Mouse (Mus musculus): ENCODE data around the gene Exosc2. TPM values are rescaled to one million over a fixed set of nuclear protein-coding genes. Genes with fewer than 3 reads are reported as not detected.

Gene Exosc2
- polyA plus RNA-seq, 1 experiment from 2014 or later: 49.4 TPM

DNA sequence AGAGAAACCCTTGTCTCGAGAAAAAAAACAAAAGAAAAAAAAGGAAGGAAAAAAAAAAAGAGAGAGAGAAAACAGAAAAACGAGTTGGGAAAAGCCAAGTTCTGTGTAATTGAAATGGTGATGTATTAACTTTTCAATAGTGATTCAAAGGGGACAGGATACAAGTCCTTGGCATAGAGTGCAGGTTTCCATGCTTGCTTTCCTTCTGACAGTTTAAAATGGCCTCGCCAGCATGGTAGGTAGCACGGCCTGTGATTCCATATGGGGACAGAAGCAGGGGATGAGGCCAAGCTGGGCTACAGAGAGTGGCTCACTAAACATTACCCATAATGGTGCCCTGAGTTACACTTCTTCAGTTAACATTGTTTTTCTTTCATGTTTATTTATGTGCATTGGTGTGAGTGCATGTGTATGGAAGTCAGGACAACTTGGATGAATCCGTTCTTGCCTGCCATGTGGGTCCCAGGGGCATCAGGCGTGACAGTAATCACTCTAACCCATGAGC lies 11.3 kb downstream of the Exosc2 start:
- Histone ChIP-seq H3K9me3 (replicated peaks) (no peaks in the 10 kb centered on the region), H3K4me1 (no peaks in the 10 kb centered on the region), H3K4me3 (no peak overlapping the region), H3K27ac (no peak overlapping the region), H3K27me3 (no peaks in the 10 kb centered on the region), H3K36me3 (peaks cover 39% of the 10 kb centered on the region), H3K4me2 (replicated peaks) (no peak overlapping the region), H3K9ac (no peak overlapping the region)
- WGBS: 89% methylated on average over 6 of the region's 6 CpGs
- no peak for ATAC-seq (ENCODE audit: low FRiP score)

- no peaks in the 10 kb centered on the region for H3K4me1 ChIP-seq
- no peak overlapping the region for H3K4me2 ChIP-seq (replicated peaks)
- ATAC-seq (ENCODE audit: low FRiP score): no peak
- no peak overlapping the region for H3K4me3 ChIP-seq
- WGBS: 32% methylated on average over 2 of the region's 2 CpGs
- H3K9me3 ChIP-seq (replicated peaks): no peaks in the 10 kb centered on the region
- no peak overlapping the region for H3K27ac ChIP-seq
- H3K9ac ChIP-seq: no peak overlapping the region
- H3K27me3 ChIP-seq: no peaks in the 10 kb centered on the region
- H3K36me3 ChIP-seq: peaks cover 20% of the 10 kb centered on the region
Measured at GRCm38 (mm10) chr2:31683666-31684065, 13.2 kb downstream of the Exosc2 start.

DNA sequence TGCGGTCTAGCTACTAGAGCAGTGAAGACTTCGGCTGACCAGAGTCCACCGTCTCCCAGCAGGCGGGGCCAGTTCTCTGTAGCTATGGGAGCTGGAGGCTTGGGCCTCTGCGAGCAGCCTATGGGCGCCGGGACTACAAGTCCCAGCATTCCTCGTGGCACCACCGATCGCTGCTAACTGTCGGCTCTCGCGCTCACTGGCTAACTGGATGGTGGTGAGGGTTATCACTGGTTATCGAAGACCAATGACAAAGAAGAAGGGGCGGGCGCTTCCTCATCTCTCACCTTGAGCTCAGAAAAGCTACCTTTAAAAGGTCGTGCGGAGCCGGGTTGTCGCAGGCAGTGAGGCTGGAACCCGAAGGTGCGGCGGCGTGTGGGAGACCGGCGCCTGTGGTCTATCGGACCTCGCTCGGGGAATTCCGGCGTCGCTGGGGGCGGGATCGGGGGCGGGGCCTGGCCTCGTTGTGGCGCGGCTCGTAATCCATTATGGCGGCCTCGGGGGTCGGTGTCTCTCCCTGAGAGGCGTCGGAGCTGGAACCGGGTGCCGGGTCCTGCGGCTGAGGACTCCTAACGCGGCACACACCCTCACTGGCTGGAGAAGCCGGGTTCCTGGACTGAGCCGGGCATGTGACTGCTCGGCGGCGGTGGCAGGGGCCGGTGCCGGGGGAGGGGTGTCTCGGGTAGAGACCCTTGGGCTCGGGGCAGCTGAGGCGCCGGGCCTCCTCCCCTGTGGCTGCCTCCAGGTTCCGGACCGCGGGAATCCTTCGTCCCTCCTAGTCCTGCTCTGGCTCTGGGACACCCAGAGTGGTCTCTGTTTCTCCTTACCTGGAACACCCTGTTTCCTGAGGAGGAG lies 17.8 kb downstream of the Exosc2 start, which contains the start of gene Abl1:
Gene Abl1, plus strand, starts transcription at position 303 of the 852 bp plus-strand sequence.
- ATAC-seq (ENCODE audit: low FRiP score): peak; percentile 100

GRCm38 (mm10) chr2:31689045-31689444 lies 18.5 kb downstream of the Exosc2 start:
- peak overlapping the region; percentile 85 for H3K4me2 ChIP-seq (replicated peaks)
- H3K4me1 ChIP-seq: peaks cover 26% of the 10 kb centered on the region
- H3K36me3 ChIP-seq: 0 out of 2 replicates have a peak, but pooled peaks cover under 1% of the 10 kb centered on the region
- no peak for ATAC-seq (ENCODE audit: low FRiP score)
- H3K9ac ChIP-seq: peak overlapping the region; percentile 91
- WGBS: under 1% methylated on average over 12 of the region's 12 CpGs
- H3K4me3 ChIP-seq: peak overlapping the region; percentile 86
- peak overlapping the region; percentile 95 for H3K27ac ChIP-seq
- H3K9me3 ChIP-seq (replicated peaks): no peaks in the 10 kb centered on the region
- no peaks in the 10 kb centered on the region for H3K27me3 ChIP-seq

More for the DNA sequence above, 17.8 kb downstream of the Exosc2 start, which contains the start of gene Abl1:
- Histone ChIP-seq H3K27me3 (no peaks in the 10 kb centered on the region), H3K9me3 (replicated peaks) (no peaks in the 10 kb centered on the region), H3K27ac (peak within 1 kb of the TSS; percentile 95), H3K4me1 (peaks cover 26% of the 10 kb centered on the region), H3K4me2 (replicated peaks) (peak within 1 kb of the TSS; percentile 85), H3K36me3 (no peaks in the 10 kb centered on the region), H3K9ac (peak within 1 kb of the TSS; percentile 91), H3K4me3 (peak within 1 kb of the TSS; percentile 86)
- under 1% methylated on average over 62 of the region's 64 CpGs for WGBS

DNA sequence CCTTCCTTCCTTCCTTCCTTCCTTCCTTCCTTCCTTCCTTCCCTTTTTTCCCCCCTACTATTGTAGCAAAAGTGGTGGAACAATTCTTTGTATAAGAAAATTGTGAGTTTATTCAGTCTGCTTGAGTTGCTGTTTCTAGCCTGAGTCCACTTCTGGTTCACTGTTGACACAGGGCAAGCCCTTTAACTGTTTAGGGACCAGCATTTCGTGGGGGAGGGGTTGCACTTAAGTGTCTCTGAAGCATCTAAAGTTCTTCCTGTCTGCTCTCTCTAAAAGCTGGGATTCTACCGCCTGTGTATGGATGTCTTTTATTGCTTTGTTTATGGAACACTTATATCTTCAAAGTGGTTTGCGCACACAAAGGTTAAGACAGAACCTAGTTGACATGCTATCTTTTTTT lies 19.5 kb downstream of the Exosc2 start:
- 63% methylated on average over 3 of the region's 3 CpGs for WGBS
- Histone ChIP-seq H3K4me2 (replicated peaks) (peak overlapping the region; percentile 85), H3K36me3 (0 out of 2 replicates have a peak, but pooled peaks cover 3% of the 10 kb centered on the region), H3K9me3 (replicated peaks) (no peaks in the 10 kb centered on the region), H3K4me3 (peak overlapping the region; percentile 86), H3K9ac (peak overlapping the region; percentile 91), H3K27ac (no peak overlapping the region), H3K27me3 (no peaks in the 10 kb centered on the region), H3K4me1 (peaks cover 26% of the 10 kb centered on the region)
- ATAC-seq (ENCODE audit: low FRiP score): no peak

DNA sequence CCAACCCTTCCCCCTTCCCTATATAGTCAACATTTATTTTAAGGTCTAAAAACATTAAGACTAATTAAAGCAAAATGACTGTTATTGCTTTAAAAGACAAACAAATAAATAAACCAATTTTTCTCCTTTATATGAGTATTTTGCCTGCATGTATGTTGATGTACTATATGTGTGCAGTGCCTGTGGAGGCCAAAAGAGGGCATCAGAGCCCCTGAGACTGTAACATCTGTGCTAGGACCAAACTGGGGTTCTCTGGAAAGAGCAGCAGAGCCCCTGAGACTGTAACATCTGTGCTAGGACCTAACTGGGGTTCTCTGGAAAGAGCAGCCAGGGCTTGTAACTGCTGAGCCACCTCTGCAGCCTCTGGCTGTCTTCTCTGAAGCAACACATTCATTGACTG lies 27.7 kb downstream of the Exosc2 start:
- Histone ChIP-seq H3K9me3 (replicated peaks) (no peaks in the 10 kb centered on the region), H3K27ac (no peak overlapping the region), H3K4me1 (no peaks in the 10 kb centered on the region), H3K9ac (no peak overlapping the region), H3K36me3 (peaks cover 18% of the 10 kb centered on the region), H3K27me3 (no peaks in the 10 kb centered on the region), H3K4me2 (replicated peaks) (no peak overlapping the region), H3K4me3 (no peak overlapping the region)
- no peak for ATAC-seq (ENCODE audit: low FRiP score)

- Histone ChIP-seq H3K9ac (no peak overlapping the region), H3K4me1 (no peaks in the 10 kb centered on the region), H3K36me3 (peaks cover 12% of the 10 kb centered on the region), H3K9me3 (replicated peaks) (no peaks in the 10 kb centered on the region), H3K27ac (no peak overlapping the region), H3K27me3 (no peaks in the 10 kb centered on the region), H3K4me2 (replicated peaks) (no peak overlapping the region), H3K4me3 (no peak overlapping the region)
- ATAC-seq (ENCODE audit: low FRiP score): no peak
- WGBS: 59% methylated on average over 7 of the region's 7 CpGs
Measured at GRCm38 (mm10) chr2:31700545-31701446, 30.3 kb downstream of the Exosc2 start.

- no peaks in the 10 kb centered on the region for H3K27me3 ChIP-seq
- no peak overlapping the region for H3K4me3 ChIP-seq
- peaks cover 2% of the 10 kb centered on the region; the same call in 1 of the 2 replicates for H3K36me3 ChIP-seq
- no peaks in the 10 kb centered on the region for H3K4me1 ChIP-seq
- H3K4me2 ChIP-seq (replicated peaks): no peak overlapping the region
- no peak overlapping the region for H3K27ac ChIP-seq
- no peaks in the 10 kb centered on the region for H3K9me3 ChIP-seq (replicated peaks)
- no peak for ATAC-seq (ENCODE audit: low FRiP score)
- H3K9ac ChIP-seq: no peak overlapping the region
Measured at GRCm38 (mm10) chr2:31703226-31703625, 32.7 kb downstream of the Exosc2 start.

- H3K4me3 ChIP-seq: no peak overlapping the region
- no peak overlapping the region for H3K27ac ChIP-seq
- no peaks in the 10 kb centered on the region for H3K4me1 ChIP-seq
- no peak for ATAC-seq (ENCODE audit: low FRiP score)
- no peaks in the 10 kb centered on the region for H3K9me3 ChIP-seq (replicated peaks)
- H3K9ac ChIP-seq: no peak overlapping the region
- no peak overlapping the region for H3K4me2 ChIP-seq (replicated peaks)
- no peaks in the 10 kb centered on the region; the same call in 1 of the 2 replicates for H3K36me3 ChIP-seq
- H3K27me3 ChIP-seq: no peaks in the 10 kb centered on the region
Measured at GRCm38 (mm10) chr2:31705914-31706313, 35.4 kb downstream of the Exosc2 start.

DNA sequence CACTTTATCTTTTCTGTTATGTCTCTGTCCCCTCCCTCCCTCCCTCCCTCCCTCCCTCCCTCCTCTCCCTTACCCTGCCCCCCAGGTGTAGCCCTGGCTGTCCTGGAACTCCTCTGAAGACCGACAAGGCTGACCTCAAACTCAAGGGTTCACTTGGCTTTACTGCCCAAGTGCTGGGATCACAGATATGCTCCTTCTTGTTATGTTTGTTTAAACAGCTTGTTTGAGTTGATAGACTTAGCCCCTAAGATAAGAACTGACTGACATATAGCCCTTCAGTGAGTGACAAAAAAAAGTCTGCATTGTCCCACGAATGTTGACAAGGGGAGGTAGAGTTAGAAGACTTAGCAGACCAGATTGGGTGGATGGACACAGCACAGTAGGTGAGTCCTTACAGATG lies 36.0 kb downstream of the Exosc2 start:
- Histone ChIP-seq H3K9ac (no peak overlapping the region), H3K9me3 (replicated peaks) (no peaks in the 10 kb centered on the region), H3K4me1 (no peaks in the 10 kb centered on the region), H3K36me3 (no peaks in the 10 kb centered on the region; the same call in 1 of the 2 replicates), H3K4me3 (no peak overlapping the region), H3K27me3 (no peaks in the 10 kb centered on the region), H3K27ac (no peak overlapping the region), H3K4me2 (replicated peaks) (no peak overlapping the region)
- 73% methylated on average over 2 of the region's 2 CpGs for WGBS
- ATAC-seq (ENCODE audit: low FRiP score): no peak

DNA sequence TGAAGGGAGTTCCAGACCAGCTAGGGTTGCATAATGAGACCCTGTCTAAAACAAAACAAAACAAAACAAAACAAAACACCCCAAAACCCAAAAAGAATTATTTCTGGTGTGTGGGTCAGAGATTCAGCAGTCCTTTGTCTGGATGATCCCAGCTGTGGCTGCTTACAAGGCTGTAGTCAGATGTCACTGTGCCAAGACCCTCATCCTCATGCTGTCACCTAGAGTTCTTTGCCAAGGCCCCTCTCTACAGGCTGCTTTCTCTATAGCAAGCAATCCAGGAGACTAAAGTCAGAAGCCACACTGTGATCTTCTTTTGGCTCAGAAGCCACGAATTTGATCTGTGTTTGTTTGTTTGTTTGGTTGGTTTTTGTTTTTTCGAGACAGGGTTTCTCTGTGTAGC lies 42.2 kb downstream of the Exosc2 start:
- H3K9ac ChIP-seq: no peak overlapping the region
- ATAC-seq (ENCODE audit: low FRiP score): no peak
- no peaks in the 10 kb centered on the region for H3K27me3 ChIP-seq
- WGBS: 92% methylated on average over 2 of the region's 2 CpGs
- H3K36me3 ChIP-seq: peaks cover 7% of the 10 kb centered on the region; the same call in 1 of the 2 replicates
- H3K9me3 ChIP-seq (replicated peaks): no peaks in the 10 kb centered on the region
- H3K4me1 ChIP-seq: no peaks in the 10 kb centered on the region
- H3K27ac ChIP-seq: no peak overlapping the region
- no peak overlapping the region for H3K4me2 ChIP-seq (replicated peaks)
- H3K4me3 ChIP-seq: no peak overlapping the region

DNA sequence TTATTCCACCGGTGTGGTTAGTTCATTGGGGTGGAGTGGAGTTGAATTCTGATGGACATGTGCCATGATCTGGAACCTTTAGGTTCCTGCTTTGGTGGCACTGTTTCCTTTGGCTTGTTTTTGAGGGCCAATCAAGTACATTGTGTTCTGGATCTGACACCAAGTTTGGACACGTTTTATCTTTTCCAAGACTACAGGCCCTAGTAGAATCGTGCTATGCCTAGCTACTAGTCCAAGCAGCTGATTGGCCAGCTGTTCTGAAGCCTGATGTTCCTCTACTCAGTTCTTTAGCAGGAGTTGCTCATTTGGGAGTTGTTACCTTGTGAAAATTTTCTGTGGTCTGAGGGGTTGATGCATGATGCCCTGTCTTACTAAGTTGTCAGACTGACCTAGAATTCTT lies 43.3 kb downstream of the Exosc2 start:
- H3K4me3 ChIP-seq: no peak overlapping the region

More for the DNA sequence above, 43.3 kb downstream of the Exosc2 start:
- Histone ChIP-seq H3K9ac (no peak overlapping the region), H3K4me1 (no peaks in the 10 kb centered on the region), H3K27me3 (no peaks in the 10 kb centered on the region), H3K27ac (no peak overlapping the region), H3K36me3 (peaks cover 7% of the 10 kb centered on the region; the same call in 1 of the 2 replicates), H3K4me2 (replicated peaks) (no peak overlapping the region), H3K9me3 (replicated peaks) (no peaks in the 10 kb centered on the region)
- no peak for ATAC-seq (ENCODE audit: low FRiP score)
- WGBS: 82% methylated on average over 3 of the region's 3 CpGs
